Mouse (Mus musculus): Measurements from ENCODE around the gene Dip2b.

Dip2b gene

GRCm38 (mm10) chr15:100179685-100180084 is 141.2 kb downstream of the Dip2b start:
- DNase-seq (ENCODE audit: low spot score): no peak

GRCm38 (mm10) chr15:100180221-100180620 is 141.8 kb downstream of the Dip2b start:
- DNase-seq (ENCODE audit: low spot score): no peak

- no peak for DNase-seq (ENCODE audit: low spot score)
These were observed 143.4 kb downstream of the Dip2b start for GRCm38 (mm10) chr15:100181841-100182240.

- no peak for DNase-seq (ENCODE audit: low spot score)
These were observed 144.2 kb downstream of the Dip2b start for GRCm38 (mm10) chr15:100182526-100183280.

DNA sequence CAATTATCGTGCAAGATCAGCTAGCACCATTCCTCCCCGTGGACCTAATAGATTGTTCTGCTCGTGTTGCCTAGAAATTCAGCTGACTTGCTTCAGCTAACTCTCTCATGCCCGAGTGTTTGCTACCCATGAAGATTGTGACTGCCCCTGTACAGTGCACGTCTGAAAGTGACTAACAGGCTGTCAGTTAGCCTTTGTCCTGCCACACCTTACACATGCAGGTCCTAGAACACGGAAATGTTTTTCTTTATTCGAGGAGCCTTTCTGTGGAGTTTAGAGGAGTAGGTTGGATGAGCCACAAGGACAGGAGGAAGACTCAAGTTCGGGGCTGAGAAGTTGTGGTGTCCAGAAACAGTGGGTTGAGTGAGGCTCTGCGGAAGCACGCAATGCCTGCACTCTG is 145.0 kb downstream of the Dip2b start:
- DNase-seq (ENCODE audit: low spot score): no peak

- DNase-seq (ENCODE audit: low spot score): no peak
These were observed 146.5 kb downstream of the Dip2b start for GRCm38 (mm10) chr15:100184821-100185496.

- DNase-seq (ENCODE audit: low spot score): no peak
These were observed 147.8 kb downstream of the Dip2b start for GRCm38 (mm10) chr15:100186234-100186633.

- DNase-seq (ENCODE audit: low spot score): no peak
These were observed 148.6 kb downstream of the Dip2b start for GRCm38 (mm10) chr15:100186882-100187672.

DNA sequence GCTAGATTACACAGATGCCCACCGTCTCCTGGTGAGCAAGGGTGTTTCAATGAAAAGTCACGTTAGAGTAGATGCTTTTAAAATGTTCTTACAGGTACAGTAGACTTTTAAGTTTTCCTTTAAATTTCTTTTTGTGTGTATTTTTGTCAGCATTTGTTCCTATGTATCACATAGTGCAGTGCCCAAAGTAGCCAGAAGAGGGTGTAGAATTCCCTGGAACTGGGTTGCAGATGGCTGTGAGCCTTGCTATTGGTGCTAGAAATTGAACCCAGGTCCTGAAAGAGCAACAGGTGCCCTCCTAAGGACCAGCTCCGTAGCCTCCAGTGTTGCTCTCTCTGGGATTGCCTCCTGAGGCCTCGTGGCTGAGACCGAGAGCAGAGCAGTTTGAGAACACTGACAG is 150.1 kb downstream of the Dip2b start:
- DNase-seq (ENCODE audit: low spot score): no peak

- no peak for DNase-seq (ENCODE audit: low spot score)
These were observed 150.5 kb downstream of the Dip2b start for GRCm38 (mm10) chr15:100188962-100189404.

- DNase-seq (ENCODE audit: low spot score): no peak
These were observed 151.6 kb downstream of the Dip2b start for GRCm38 (mm10) chr15:100190083-100190482.

- DNase-seq (ENCODE audit: low spot score): no peak
These were observed 160.7 kb downstream of the Dip2b start for GRCm38 (mm10) chr15:100198983-100199745.

DNA sequence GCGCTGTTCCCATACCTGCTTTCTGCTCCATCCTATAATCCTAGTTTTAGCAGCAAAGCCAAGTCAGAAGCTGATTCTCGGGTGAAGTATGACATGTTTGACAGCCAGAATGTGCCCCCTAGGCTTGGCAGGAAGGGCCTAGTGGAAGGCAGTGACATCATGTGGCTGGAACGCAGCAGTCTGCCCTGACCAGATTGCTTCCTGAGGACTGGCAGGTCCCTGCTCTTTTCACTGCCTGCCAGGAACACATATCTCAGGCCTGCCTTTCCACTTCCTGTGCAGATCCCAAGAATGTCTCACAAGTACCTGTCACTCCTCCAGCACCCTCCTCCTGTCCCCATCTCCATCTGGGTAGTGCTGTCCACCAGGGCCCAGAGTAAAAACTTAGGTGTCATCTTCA is 161.3 kb downstream of the Dip2b start:
- DNase-seq (ENCODE audit: low spot score): no peak

GRCm38 (mm10) chr15:100201806-100202205 is 163.3 kb downstream of the Dip2b start:
- no peak for DNase-seq (ENCODE audit: low spot score)

DNA sequence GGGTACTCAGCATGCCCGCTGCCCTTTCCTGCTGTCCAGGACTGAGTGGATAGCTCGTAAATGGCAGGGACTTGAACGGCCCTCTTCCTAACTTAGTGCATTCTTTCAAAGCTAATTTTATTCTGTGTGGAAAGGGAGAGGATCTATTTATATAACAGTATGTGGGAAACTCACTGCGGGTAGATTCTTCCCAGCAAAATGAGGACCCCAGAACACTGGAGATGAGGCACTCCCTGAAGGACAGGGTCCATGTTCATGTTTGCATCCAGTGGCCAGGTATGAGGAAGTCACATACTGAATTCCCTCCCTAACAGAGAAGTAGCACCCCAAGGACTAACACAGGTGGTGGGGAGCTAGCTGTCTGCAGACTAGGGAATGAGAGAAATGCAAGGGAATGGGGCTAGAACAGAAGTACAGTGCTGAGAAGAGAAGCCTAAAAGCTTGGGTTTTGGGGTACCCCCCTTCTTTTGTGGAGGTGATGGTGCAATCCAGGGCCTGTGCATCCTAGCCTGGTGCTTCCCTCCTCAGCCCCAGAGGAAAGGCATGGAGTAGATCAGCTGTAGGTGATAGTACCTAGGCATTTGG is 164.1 kb downstream of the Dip2b start:
- DNase-seq (ENCODE audit: low spot score): no peak

- no peak for DNase-seq (ENCODE audit: low spot score)
These were observed 166.1 kb downstream of the Dip2b start for GRCm38 (mm10) chr15:100204574-100204973.

- DNase-seq (ENCODE audit: low spot score): no peak
These were observed 171.5 kb downstream of the Dip2b start for GRCm38 (mm10) chr15:100210013-100210412.

- DNase-seq (ENCODE audit: low spot score): no peak
These were observed 174.9 kb downstream of the Dip2b start for GRCm38 (mm10) chr15:100213339-100213738.

DNA sequence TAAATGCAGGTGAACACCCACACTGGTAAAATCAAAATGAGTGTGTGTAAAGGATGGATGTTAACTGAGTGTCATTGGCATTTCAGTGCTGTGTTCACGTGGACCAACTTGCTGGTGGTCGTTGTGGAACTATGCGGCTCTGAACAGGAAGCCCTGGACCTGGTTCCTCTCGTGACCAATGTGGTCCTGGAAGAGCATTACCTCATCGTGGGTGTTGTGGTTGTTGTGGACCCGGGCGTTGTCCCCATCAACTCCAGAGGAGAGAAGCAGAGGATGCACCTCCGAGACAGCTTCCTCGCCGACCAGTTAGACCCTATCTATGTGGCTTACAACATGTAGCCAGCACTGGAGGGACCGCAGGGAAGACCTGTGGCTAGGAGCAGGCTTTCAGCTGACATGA is 176.6 kb downstream of the Dip2b start:
- DNase-seq (ENCODE audit: low spot score): no peak

DNA sequence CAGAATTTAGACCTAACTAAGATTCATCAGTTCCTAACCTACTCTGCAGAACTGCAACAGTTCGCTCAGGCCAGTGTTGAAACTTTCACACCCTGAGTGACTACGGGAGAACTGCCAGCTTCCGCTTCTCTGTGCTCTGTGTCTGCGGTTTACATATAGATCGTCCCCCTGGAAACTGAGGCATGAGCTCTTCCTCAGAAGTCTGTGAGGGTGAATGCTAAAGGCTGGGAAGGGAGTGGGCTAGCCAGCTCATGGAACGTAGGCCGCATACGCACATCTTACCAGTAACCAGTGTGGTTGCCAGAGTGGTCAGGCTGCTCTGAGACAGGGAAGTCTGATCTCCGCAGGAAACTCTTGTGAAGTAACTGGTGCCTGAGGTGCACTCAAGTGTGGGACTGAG is 177.7 kb downstream of the Dip2b start:
- no peak for DNase-seq (ENCODE audit: low spot score)

- no peak for DNase-seq (ENCODE audit: low spot score)
These were observed 179.6 kb downstream of the Dip2b start for GRCm38 (mm10) chr15:100218018-100218417.

GRCm38 (mm10) chr15:100219396-100219795 is 180.9 kb downstream of the Dip2b start:
- no peak for DNase-seq (ENCODE audit: low spot score)

All from ovary, adult 18-20 months (tissue).